Mouse (Mus musculus) frontal cortex, adult 2 months (tissue): Measurements from ENCODE around the gene Dydc2. TPM values are rescaled to one million over a fixed set of nuclear protein-coding genes. Genes with fewer than 3 reads are reported as not detected.

Experiments used
- DNase-seq, 2 experiments: peaks; one replicate each; pipeline ENCODE4 v3.0.0; 2022; ENCODE audit warnings: low spot score in 1 of 2; ENCODE audit errors: extremely low spot score in 1 of 2
- polyA plus RNA-seq: library from polyadenylated mRNA; depleted of rRNA; stranded (reverse); fragments of >200 nt; gene quantifications from 2 replicates; pipeline ENCODE4 v1.2.3, GENCODE M21; 2012; rRNA removed

Gene Dydc2
- polyA plus RNA-seq, 1 experiment: 0.66 TPM

DNA sequence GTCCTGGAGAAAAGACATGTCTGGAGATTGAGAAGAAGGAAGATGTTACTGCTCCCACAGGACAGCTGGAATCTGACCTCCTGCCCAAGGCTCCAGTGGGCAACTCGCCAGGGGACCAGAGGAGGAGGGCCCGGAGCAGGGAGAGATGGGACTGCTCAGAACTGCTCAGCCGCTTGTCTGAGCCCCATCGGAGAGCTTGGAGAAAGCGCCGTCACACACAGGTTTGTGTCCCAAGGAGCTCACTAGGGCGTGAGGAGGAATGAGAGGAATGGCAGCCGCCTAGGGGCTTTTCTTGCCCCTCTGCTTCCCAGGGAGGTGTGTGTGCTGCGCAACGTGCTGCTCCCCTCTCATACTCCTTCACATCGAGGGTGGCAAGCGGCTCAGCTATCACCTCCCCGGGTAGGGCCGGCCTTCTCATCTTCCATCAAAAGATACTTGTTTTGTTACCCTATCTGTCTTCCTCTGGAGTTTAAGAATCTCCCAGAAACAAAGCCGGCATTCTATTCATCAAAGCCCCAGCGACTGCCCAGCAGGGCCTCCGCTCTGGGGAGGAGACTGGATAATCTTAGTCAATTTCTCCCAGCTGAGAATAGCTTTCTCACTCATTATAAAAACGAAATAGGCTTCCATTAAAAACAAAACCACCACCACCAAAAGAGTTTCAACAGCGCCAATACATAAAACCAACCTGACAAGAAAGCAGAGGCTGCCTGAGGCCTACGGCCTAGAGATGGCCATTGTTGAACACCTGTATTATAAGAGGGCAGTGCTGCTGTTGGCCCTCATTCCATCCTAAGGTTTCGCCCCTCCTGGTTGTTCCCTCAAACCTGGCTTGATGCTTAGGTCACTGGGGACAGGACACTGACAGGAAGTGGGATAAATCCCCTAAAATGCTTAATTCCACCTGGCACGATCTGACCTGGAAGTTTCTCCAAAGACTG lies 64.5 kb downstream of the Dydc2 start:
- no peak for DNase-seq

DNA sequence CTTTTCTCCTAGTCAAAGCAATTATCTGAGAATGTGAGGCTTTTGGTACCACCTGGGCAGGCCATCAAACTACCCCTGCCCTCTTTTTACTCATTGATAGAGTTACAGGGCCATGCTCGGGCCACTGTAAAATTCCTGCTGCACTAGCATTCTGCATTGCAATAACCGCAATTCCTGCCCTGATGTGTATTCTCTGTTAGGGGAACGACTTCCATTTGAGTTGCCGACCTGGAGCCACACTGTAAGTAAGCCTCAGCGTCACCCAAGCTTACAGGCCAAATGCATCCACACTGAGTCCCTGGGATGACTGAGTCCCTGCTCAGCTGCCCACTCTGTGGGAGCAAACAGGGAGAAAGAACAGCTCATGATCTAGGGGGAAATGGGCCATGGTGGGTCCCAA lies 67.4 kb downstream of the Dydc2 start:
- DNase-seq: no peak

DNA sequence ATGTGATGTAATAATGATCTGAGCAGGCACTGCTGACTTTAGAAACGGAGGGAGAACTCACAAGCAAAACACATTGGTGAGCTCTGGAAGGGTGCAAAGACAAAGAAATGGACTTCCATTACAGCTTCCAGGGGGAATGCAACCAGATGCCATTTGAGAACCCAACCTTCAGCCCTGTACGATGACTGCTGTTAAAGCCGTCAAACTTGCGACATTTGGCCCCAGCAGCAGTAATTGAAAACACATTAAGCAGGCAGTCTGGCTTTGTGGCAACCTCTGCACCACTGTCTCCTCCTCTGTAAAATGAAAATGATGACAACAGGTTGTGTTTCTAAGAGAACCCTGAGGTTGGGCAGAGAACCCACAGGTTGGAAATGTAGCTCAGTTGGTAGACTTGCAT lies 68.2 kb downstream of the Dydc2 start:
- no peak for DNase-seq

DNA sequence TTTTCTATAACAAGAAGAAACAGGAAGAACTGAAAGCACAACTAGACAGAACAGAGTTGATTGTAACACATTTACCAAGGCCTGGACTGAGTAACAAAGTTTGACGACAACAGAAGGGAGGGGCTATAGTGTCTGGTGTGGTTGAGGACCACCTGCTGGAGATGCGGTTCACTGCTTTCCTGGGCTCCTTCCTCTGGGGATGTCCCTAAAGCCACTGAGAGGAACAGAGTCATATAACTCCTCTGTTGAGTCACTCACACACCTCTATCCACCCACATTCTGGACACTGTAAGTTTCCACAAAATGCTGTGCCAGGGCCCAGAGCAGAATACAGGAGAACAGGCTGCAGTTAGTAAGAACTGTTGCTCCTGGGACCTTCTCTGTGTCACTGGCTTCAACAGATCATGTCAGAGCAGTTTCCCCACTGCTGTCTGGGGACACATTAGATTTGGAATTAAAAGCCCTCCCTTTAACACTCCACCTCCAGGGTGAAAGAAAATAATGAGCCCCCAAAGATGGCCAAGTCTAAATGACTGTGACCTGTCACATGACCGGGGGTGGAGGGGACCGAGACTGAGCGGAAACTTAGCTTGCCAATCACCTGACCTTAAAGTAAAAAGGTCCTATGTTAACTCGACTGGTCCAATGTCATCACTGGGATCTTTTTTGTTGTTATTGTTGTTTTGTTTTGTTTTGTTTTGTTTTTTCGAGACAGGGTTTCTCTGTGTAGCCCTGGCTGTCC lies 68.9 kb downstream of the Dydc2 start:
- DNase-seq: no peak

Other genes starting within 250 kb of the Dydc2 start
- 1.1 and 1.3 TPM in 2 replicates for gene Sh2d4b, start 175.9 kb downstream of the Dydc2 start, polyA plus RNA-seq
- gene Tspan14, start 102.4 kb downstream of the Dydc2 start, polyA plus RNA-seq: 46.4 and 47.7 TPM in 2 replicates
- 137 and 138 TPM in 2 replicates for gene Fam213a, start 55.4 kb downstream of the Dydc2 start, polyA plus RNA-seq
- not detected in 2 replicates for gene Dydc1, start 3.7 kb upstream of the Dydc2 start, polyA plus RNA-seq
- gene Mat1a, start 35.8 kb upstream of the Dydc2 start, polyA plus RNA-seq: 0.06 TPM in 1 of 2 replicates, not detected in the other
- not detected in 2 replicates for gene Sftpa1, start 62.6 kb upstream of the Dydc2 start, polyA plus RNA-seq
- gene Mbl1, start 82.2 kb upstream of the Dydc2 start, polyA plus RNA-seq: not detected in 2 replicates
- gene Sftpd, start 115.9 kb upstream of the Dydc2 start, polyA plus RNA-seq: not detected in 2 replicates
- 0.06 TPM in 1 of 2 replicates, not detected in the other for gene Gm2832, start 209.6 kb upstream of the Dydc2 start, polyA plus RNA-seq